Mouse (Mus musculus) layer of hippocampus, adult 18-20 months (tissue): Measurements from ENCODE around the gene Gm7361. TPM values are rescaled to one million over a fixed set of nuclear protein-coding genes. Genes with fewer than 3 reads are reported as not detected.
"Not testable (repeated sequence)": the region's sequence is repeated elsewhere in the genome, so short reads cannot be mapped to it uniquely, and the experiment has no call there.

Source experiments
- DNase-seq, 2 experiments: peaks; one replicate each; pipeline ENCODE4 v3.0.0; 2022; ENCODE audit warnings: low spot score in 2 of 2
- long read RNA-seq: library from polyadenylated mRNA; stranded (forward); transcript quantifications from one replicate; pipeline ENCODE4 v2.0.0, GENCODE M21; 2021
- total RNA-seq, 2 experiments: library from RNA; stranded (reverse); gene quantifications; 2 replicates each; pipeline ENCODE4 v1.2.3; 2021

Gene Gm7361
- under 1 TPM; 0.28 to 0.37 TPM for total RNA-seq
- long read RNA-seq: 0 reads

GRCm38 (mm10) chr5:26257391-26257790, at the start of gene Gm7361:
Gene Gm7361, plus strand, starts transcription at chr5:26257691.
- DNase-seq: not testable (repeated sequence)

DNA sequence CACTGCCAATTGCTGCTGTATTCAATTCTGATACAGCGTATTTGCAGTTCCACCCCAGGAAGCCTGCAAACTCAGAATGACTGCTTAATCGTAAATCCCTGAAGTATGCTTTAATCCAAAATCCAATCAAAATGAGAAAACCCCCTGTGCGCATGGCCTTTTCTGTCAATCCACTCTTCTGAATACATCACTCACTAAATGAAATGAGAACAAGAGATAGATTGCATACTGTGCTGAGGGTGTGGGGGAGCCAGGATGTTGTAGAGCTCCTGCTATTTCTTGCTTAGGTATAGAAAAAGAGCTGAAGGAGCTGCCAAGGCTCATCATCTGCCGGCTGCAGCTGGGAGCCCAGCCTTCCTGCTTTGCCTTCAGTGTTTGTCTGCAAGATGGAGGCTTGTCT, 46.5 kb upstream of the Gm7361 start:
- no peak for DNase-seq

GRCm38 (mm10) chr5:26222076-26222475, 35.4 kb upstream of the Gm7361 start:
- DNase-seq: no peak

- not testable (repeated sequence) for DNase-seq
Measured at GRCm38 (mm10) chr5:26266656-26267055, 9.2 kb downstream of the Gm7361 start.

DNA sequence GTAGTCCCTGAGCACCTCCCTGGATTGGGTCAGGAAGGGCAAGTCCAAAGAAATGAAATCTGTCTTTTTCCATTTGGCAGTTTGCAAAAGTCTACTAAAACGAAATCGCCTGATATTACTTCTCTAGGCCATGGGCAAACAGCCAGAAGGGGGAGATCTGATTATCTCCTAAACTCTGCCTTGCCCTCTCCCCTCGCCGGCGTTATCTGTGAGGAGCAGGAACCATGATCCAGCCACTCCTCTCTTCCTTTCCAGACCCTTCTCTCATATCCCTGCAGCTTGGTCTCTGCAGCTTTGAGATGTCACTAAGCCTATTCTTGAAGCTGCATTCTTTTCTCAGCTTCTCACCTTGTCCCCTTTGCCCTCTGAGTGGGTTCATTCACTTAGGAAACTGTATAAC, 22.9 kb downstream of the Gm7361 start:
- no peak for DNase-seq

- DNase-seq: no peak
Measured at GRCm38 (mm10) chr5:26281717-26282116, 24.2 kb downstream of the Gm7361 start.

- DNase-seq: peak; percentile 37 to 79
Measured at GRCm38 (mm10) chr5:26282282-26282681, 24.8 kb downstream of the Gm7361 start.

DNA sequence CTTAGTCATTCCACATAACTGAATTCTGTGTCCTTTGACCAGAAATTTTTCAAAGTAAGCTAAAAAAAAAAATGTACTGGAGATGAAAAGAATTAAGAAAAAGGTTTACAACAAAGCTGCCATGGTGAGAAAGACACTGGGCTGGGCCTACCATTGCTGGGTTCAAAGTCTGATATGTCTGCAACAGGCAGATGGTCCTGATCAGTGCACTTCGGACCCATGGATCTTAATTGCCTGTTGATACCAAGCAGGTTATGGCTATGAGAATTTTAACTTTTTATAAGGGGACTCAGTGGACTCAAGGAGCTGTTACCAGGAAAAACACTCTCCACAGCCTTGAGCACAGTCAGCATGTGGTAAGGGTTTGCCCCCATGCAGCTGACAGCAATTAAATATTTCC, 25.9 kb downstream of the Gm7361 start:
- no peak for DNase-seq

DNA sequence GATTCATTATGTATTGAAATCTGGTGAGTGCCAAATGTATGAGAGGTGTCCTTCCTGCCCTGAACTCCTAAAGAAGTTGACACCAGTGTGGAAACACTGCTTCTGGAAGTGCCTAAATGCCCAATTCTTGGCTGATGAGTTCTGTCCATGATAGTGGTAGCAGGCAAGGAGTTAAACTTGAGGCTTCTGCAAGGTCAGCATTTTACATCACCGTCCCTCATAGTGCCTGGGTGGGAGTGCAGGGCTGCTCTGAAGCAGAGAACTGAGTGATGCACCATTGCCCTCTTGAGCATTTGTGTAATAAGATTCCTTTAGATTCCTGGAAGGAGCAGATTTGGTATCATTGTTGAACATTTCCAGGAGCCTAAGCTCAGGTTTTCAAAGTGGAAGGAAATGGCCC, 34.1 kb downstream of the Gm7361 start:
- DNase-seq: no peak

- peak in 1 of 2 experiments; percentile 15 for DNase-seq
Measured at GRCm38 (mm10) chr5:26293258-26293657, 35.8 kb downstream of the Gm7361 start.

Other genes starting within 250 kb of the Gm7361 start
- gene Gm5862, start 234.8 kb upstream of the Gm7361 start, total RNA-seq: not detected
- not detected for gene Speer4a, start 218.1 kb upstream of the Gm7361 start, total RNA-seq
- gene Gm7347, start 199.1 kb upstream of the Gm7361 start, total RNA-seq: not detected
- not detected for gene Gm10471, start 168.4 kb upstream of the Gm7361 start, total RNA-seq
- gene 5031410I06Rik, start 152.3 kb upstream of the Gm7361 start, total RNA-seq: not detected
- not detected for gene Gm10220, start 136.3 kb upstream of the Gm7361 start, total RNA-seq